Mouse (Mus musculus) limb, embryonic 15.5 days (tissue): ENCODE results near the gene Tmem141. TPM values are rescaled to one million over a fixed set of nuclear protein-coding genes. Genes with fewer than 3 reads are reported as not detected.
A peak's percentile ranks its signal among the peaks of the same experiment; 100 is the strongest.

Experiments
- ATAC-seq: fragments of 200-750 bp; cut with Nextera tagmentation; 2 replicates; pipeline ENCODE4 v1.8.0; 2017; ENCODE audit warnings: low read depth, moderate TSS enrichment; ENCODE audit not compliant: insufficient number of reproducible peaks, low FRiP score, low TSS enrichment
- H3K27ac ChIP-seq: fragments of 300-500 bp; sonication (generic); 2 replicates; pipeline ENCODE4 v1.5.1; 2015; ENCODE audit warnings: moderate library complexity, mild to moderate bottlenecking, inconsistent platforms
- H3K27me3 ChIP-seq: fragments of 300-500 bp; sonication (generic); 2 replicates; pipeline ENCODE4 v1.6.1; 2015; ENCODE audit warnings: inconsistent platforms
- H3K36me3 ChIP-seq: fragments of 300-500 bp; sonication (generic); 2 replicates; pipeline ENCODE4 v1.6.1; 2015; ENCODE audit warnings: inconsistent platforms
- H3K4me1 ChIP-seq: fragments of 300-500 bp; sonication (generic); 2 replicates; pipeline ENCODE4 v1.6.1; 2015; ENCODE audit warnings: inconsistent platforms
- H3K4me2 ChIP-seq: fragments of 300-500 bp; sonication (generic); 2 replicates; pipeline ENCODE4 v1.6.1; 2015; ENCODE audit warnings: mild to moderate bottlenecking, inconsistent platforms
- H3K4me3 ChIP-seq: fragments of 300-500 bp; sonication (generic); 2 replicates; pipeline ENCODE4 v1.5.1; 2015; ENCODE audit warnings: mild to moderate bottlenecking, inconsistent platforms
- H3K9ac ChIP-seq: fragments of 300-500 bp; sonication (generic); 2 replicates; pipeline ENCODE4 v1.6.1; 2015; ENCODE audit warnings: inconsistent platforms
- H3K9me3 ChIP-seq: fragments of 300-500 bp; sonication (generic); 2 replicates; pipeline ENCODE4 v1.6.1; 2016; ENCODE audit warnings: inconsistent platforms
- WGBS: fragments of 180-500 bp; shearing (Covaris S2); methylation state at CpG from one replicate; pipeline ENCODE4 v1.1.7; 2015; 5-methylcytosine and 5-hydroxymethylcytosine counted together
- polyA plus RNA-seq: library from polyadenylated mRNA; unstranded; fragments of >200 nt; fragmentation: Nextera tagmentation; extraction: Ambion mirVana; gene quantifications from 2 replicates; pipeline ENCODE4 v1.2.1, GENCODE M21; 2015

Tmem141 gene
- polyA plus RNA-seq, 1 experiment from 2014 or later: 28.7 TPM

GRCm38 (mm10) chr2:25600037-25600436 lies 21.8 kb downstream of the Tmem141 start:
- ATAC-seq: no peak
- Histone ChIP-seq H3K27me3 (no peaks in the 10 kb centered on the region), H3K36me3 (peaks cover 85% of the 10 kb centered on the region), H3K4me3 (no peak overlapping the region), H3K4me2 (no peak overlapping the region), H3K27ac (no peak overlapping the region), H3K9ac (no peak overlapping the region), H3K9me3 (no peaks in the 10 kb centered on the region), H3K4me1 (no peaks in the 10 kb centered on the region)
- WGBS: 77% methylated on average over 2 of the region's 2 CpGs

- no peak overlapping the region for H3K4me3 ChIP-seq
- no peak for ATAC-seq
- no peak overlapping the region for H3K27ac ChIP-seq
- no peak overlapping the region for H3K4me2 ChIP-seq
- H3K4me1 ChIP-seq: no peaks in the 10 kb centered on the region
- H3K27me3 ChIP-seq: no peaks in the 10 kb centered on the region
- peaks cover 85% of the 10 kb centered on the region for H3K36me3 ChIP-seq
- no peaks in the 10 kb centered on the region for H3K9me3 ChIP-seq
- H3K9ac ChIP-seq: no peak overlapping the region
- 89% methylated on average over 1 of the region's 1 CpGs for WGBS
Observed at GRCm38 (mm10) chr2:25598749-25599148, 23.1 kb downstream of the Tmem141 start.

- no peak overlapping the region for H3K9ac ChIP-seq
- H3K27ac ChIP-seq: no peak overlapping the region
- no peak overlapping the region for H3K4me3 ChIP-seq
- no peak; the same call in 1 of the 2 replicates for ATAC-seq
- peaks cover 94% of the 10 kb centered on the region for H3K36me3 ChIP-seq
- H3K4me1 ChIP-seq: no peaks in the 10 kb centered on the region
- H3K4me2 ChIP-seq: no peak overlapping the region
- H3K9me3 ChIP-seq: no peaks in the 10 kb centered on the region
- WGBS: 93% methylated on average over 5 of the region's 5 CpGs
- no peaks in the 10 kb centered on the region for H3K27me3 ChIP-seq
Observed at GRCm38 (mm10) chr2:25596765-25597510, 24.9 kb downstream of the Tmem141 start.

GRCm38 (mm10) chr2:25591863-25592262 lies 29.9 kb downstream of the Tmem141 start:
- 87% methylated on average over 2 of the region's 2 CpGs for WGBS
- no peak overlapping the region for H3K27ac ChIP-seq
- no peak for ATAC-seq

GRCm38 (mm10) chr2:25588227-25588907 lies 33.4 kb downstream of the Tmem141 start:
- H3K27me3 ChIP-seq: no peaks in the 10 kb centered on the region
- H3K4me1 ChIP-seq: peaks cover 4% of the 10 kb centered on the region; the same call in 1 of the 2 replicates
- no peak overlapping the region for H3K9ac ChIP-seq
- no peaks in the 10 kb centered on the region for H3K9me3 ChIP-seq
- H3K4me3 ChIP-seq: no peak overlapping the region
- no peak for ATAC-seq
- WGBS: 89% methylated on average over 8 of the region's 8 CpGs
- H3K36me3 ChIP-seq: peaks cover 97% of the 10 kb centered on the region
- H3K4me2 ChIP-seq: no peak overlapping the region
- no peak overlapping the region for H3K27ac ChIP-seq

More at GRCm38 (mm10) chr2:25591863-25592262, 29.9 kb downstream of the Tmem141 start:
- Histone ChIP-seq H3K36me3 (peaks cover 93% of the 10 kb centered on the region), H3K4me3 (no peak overlapping the region), H3K4me2 (no peak overlapping the region), H3K9me3 (no peaks in the 10 kb centered on the region), H3K27me3 (no peaks in the 10 kb centered on the region), H3K4me1 (no peaks in the 10 kb centered on the region), H3K9ac (no peak overlapping the region)

GRCm38 (mm10) chr2:25587290-25587689 lies 34.5 kb downstream of the Tmem141 start:
- H3K4me1 ChIP-seq: peaks cover 13% of the 10 kb centered on the region
- no peak overlapping the region for H3K4me2 ChIP-seq
- H3K9me3 ChIP-seq: no peaks in the 10 kb centered on the region
- peaks cover 93% of the 10 kb centered on the region for H3K36me3 ChIP-seq
- no peak overlapping the region for H3K9ac ChIP-seq
- no peak for ATAC-seq
- H3K27ac ChIP-seq: no peak overlapping the region
- 90% methylated on average over 8 of the region's 8 CpGs for WGBS
- no peak overlapping the region for H3K4me3 ChIP-seq
- no peaks in the 10 kb centered on the region for H3K27me3 ChIP-seq

- H3K9ac ChIP-seq: no peak overlapping the region
- ATAC-seq: no peak
- 84% methylated on average over 3 of the region's 3 CpGs for WGBS
- H3K36me3 ChIP-seq: peaks cover 76% of the 10 kb centered on the region
- no peak overlapping the region for H3K4me3 ChIP-seq
- peaks cover 7% of the 10 kb centered on the region for H3K27me3 ChIP-seq
- H3K9me3 ChIP-seq: no peaks in the 10 kb centered on the region
- H3K27ac ChIP-seq: no peak overlapping the region
- H3K4me1 ChIP-seq: peaks cover 29% of the 10 kb centered on the region
- no peak overlapping the region for H3K4me2 ChIP-seq
Observed at GRCm38 (mm10) chr2:25585601-25586000, 36.2 kb downstream of the Tmem141 start.

- H3K4me3 ChIP-seq: no peak overlapping the region
- 80% methylated on average over 4 of the region's 4 CpGs for WGBS
- H3K27ac ChIP-seq: no peak overlapping the region
- no peak overlapping the region for H3K4me2 ChIP-seq
- peaks cover 36% of the 10 kb centered on the region for H3K4me1 ChIP-seq
- H3K36me3 ChIP-seq: peaks cover 68% of the 10 kb centered on the region
- no peak for ATAC-seq
- H3K9me3 ChIP-seq: no peaks in the 10 kb centered on the region
- H3K27me3 ChIP-seq: peaks cover 14% of the 10 kb centered on the region
- no peak overlapping the region for H3K9ac ChIP-seq
Observed at GRCm38 (mm10) chr2:25584856-25585255, 36.9 kb downstream of the Tmem141 start.

GRCm38 (mm10) chr2:25584152-25584551 lies 37.7 kb downstream of the Tmem141 start:
- Histone ChIP-seq H3K4me3 (no peak overlapping the region), H3K27me3 (peaks cover 21% of the 10 kb centered on the region), H3K4me1 (peaks cover 43% of the 10 kb centered on the region), H3K4me2 (no peak overlapping the region), H3K9ac (no peak overlapping the region), H3K36me3 (peaks cover 61% of the 10 kb centered on the region), H3K27ac (no peak overlapping the region), H3K9me3 (no peaks in the 10 kb centered on the region)
- ATAC-seq: no peak
- 77% methylated on average over 3 of the region's 3 CpGs for WGBS

GRCm38 (mm10) chr2:25583571-25583970 lies 38.2 kb downstream of the Tmem141 start:
- no peak overlapping the region for H3K9ac ChIP-seq
- no peak overlapping the region for H3K27ac ChIP-seq
- WGBS: 64% methylated on average over 4 of the region's 4 CpGs
- H3K4me3 ChIP-seq: no peak overlapping the region
- ATAC-seq: no peak
- H3K27me3 ChIP-seq: peaks cover 27% of the 10 kb centered on the region
- no peaks in the 10 kb centered on the region for H3K9me3 ChIP-seq
- H3K4me1 ChIP-seq: peaks cover 49% of the 10 kb centered on the region
- no peak overlapping the region for H3K4me2 ChIP-seq
- peaks cover 57% of the 10 kb centered on the region for H3K36me3 ChIP-seq

- Histone ChIP-seq H3K9me3 (no peaks in the 10 kb centered on the region), H3K4me2 (no peak overlapping the region), H3K4me3 (no peak overlapping the region), H3K4me1 (peaks cover 54% of the 10 kb centered on the region), H3K36me3 (peaks cover 52% of the 10 kb centered on the region), H3K9ac (no peak overlapping the region), H3K27me3 (peaks cover 32% of the 10 kb centered on the region), H3K27ac (no peak overlapping the region)
- ATAC-seq: no peak
- WGBS: 71% methylated on average over 6 of the region's 6 CpGs
Observed at GRCm38 (mm10) chr2:25583120-25583481, 38.7 kb downstream of the Tmem141 start.

GRCm38 (mm10) chr2:25582466-25583119 lies 39.2 kb downstream of the Tmem141 start:
- Histone ChIP-seq H3K36me3 (peaks cover 47% of the 10 kb centered on the region), H3K4me1 (peaks cover 59% of the 10 kb centered on the region), H3K9me3 (no peaks in the 10 kb centered on the region), H3K27me3 (peaks cover 37% of the 10 kb centered on the region), H3K27ac (0 out of 2 replicates have a peak overlapping the region, but pooled peaks have one; percentile 11), H3K4me2 (no peak overlapping the region), H3K9ac (0 out of 2 replicates have a peak overlapping the region, but pooled peaks have one; percentile 10), H3K4me3 (no peak overlapping the region)
- no peak for ATAC-seq
- 48% methylated on average over 12 of the region's 12 CpGs for WGBS
